Mouse (Mus musculus) ES-CJ7 (cell line): ENCODE measurements around the gene Axdnd1.
"Not testable (repeated sequence)": the region's sequence is repeated elsewhere in the genome, so short reads cannot be mapped to it uniquely, and the experiment has no call there.

ENCODE experiments used
- DNase-seq: peaks from one replicate; pipeline ENCODE4 v3.0.0; 2011; ENCODE audit warnings: low read depth, low spot score

Gene Axdnd1

GRCm38 (mm10) chr1:156437016-156437708 lies 16.2 kb upstream of the Axdnd1 start:
- DNase-seq = no peak

GRCm38 (mm10) chr1:156433497-156433896 lies 12.5 kb upstream of the Axdnd1 start:
- DNase-seq = no peak

- DNase-seq = no peak
These were observed 11.5 kb upstream of the Axdnd1 start for GRCm38 (mm10) chr1:156432498-156432897.

- no peak for DNase-seq
These were observed 7.5 kb upstream of the Axdnd1 start for GRCm38 (mm10) chr1:156428434-156428833.

- DNase-seq = no peak
These were observed 4.8 kb upstream of the Axdnd1 start for GRCm38 (mm10) chr1:156425746-156426145.

GRCm38 (mm10) chr1:156424054-156424453 lies 3.1 kb upstream of the Axdnd1 start:
- DNase-seq = no peak

- no peak for DNase-seq
These were observed 2.5 kb upstream of the Axdnd1 start for GRCm38 (mm10) chr1:156423493-156423892.

GRCm38 (mm10) chr1:156422856-156423255 lies 1.9 kb upstream of the Axdnd1 start:
- DNase-seq = no peak

GRCm38 (mm10) chr1:156418170-156418569 lies 2.8 kb downstream of the Axdnd1 start:
- DNase-seq = peak; percentile 58

- no peak for DNase-seq
These were observed 12.4 kb downstream of the Axdnd1 start for GRCm38 (mm10) chr1:156408521-156408920.

GRCm38 (mm10) chr1:156408004-156408403 lies 13.0 kb downstream of the Axdnd1 start:
- DNase-seq = no peak

GRCm38 (mm10) chr1:156403251-156403650 lies 17.7 kb downstream of the Axdnd1 start:
- DNase-seq = peak; percentile 56

GRCm38 (mm10) chr1:156402491-156402890 lies 18.5 kb downstream of the Axdnd1 start:
- no peak for DNase-seq

- not testable (repeated sequence) for DNase-seq
These were observed 20.8 kb downstream of the Axdnd1 start for GRCm38 (mm10) chr1:156400159-156400558.

GRCm38 (mm10) chr1:156393148-156393547 lies 27.8 kb downstream of the Axdnd1 start:
- no peak for DNase-seq

GRCm38 (mm10) chr1:156386880-156387279 lies 34.1 kb downstream of the Axdnd1 start:
- DNase-seq = no peak

- no peak for DNase-seq
These were observed 34.7 kb downstream of the Axdnd1 start for GRCm38 (mm10) chr1:156386232-156386631.

GRCm38 (mm10) chr1:156381217-156381616 lies 39.7 kb downstream of the Axdnd1 start:
- DNase-seq = peak; percentile 54

GRCm38 (mm10) chr1:156365740-156366139 lies 55.2 kb downstream of the Axdnd1 start, which contains the start of gene Gm2000:
Gene Gm2000 (plus strand): TSS chr1:156366040.
- no peak for DNase-seq

- no peak for DNase-seq
These were observed 68.5 kb downstream of the Axdnd1 start for GRCm38 (mm10) chr1:156352466-156352865.

GRCm38 (mm10) chr1:156350441-156350840 lies 70.5 kb downstream of the Axdnd1 start:
- DNase-seq = no peak

- DNase-seq = no peak
These were observed 71.9 kb downstream of the Axdnd1 start for GRCm38 (mm10) chr1:156349031-156349430.

GRCm38 (mm10) chr1:156345633-156346032 lies 75.3 kb downstream of the Axdnd1 start:
- no peak for DNase-seq

- DNase-seq = no peak
These were observed 76.5 kb downstream of the Axdnd1 start for GRCm38 (mm10) chr1:156344433-156344832.
